Mouse (Mus musculus) neutrophil, adult 5-6 weeks (primary cell): Measurements from ENCODE around the gene Rab7b. TPM values are rescaled to one million over a fixed set of nuclear protein-coding genes. Genes with fewer than 3 reads are reported as not detected.

Source experiments
- ATAC-seq: fragments of 151-379, 151-347 bp; 2 replicates; pipeline ENCODE4 v1.8.0; 2017; ENCODE audit warnings: mild to moderate bottlenecking, moderate TSS enrichment; ENCODE audit not compliant: insufficient number of reproducible peaks, poor library complexity, low FRiP score, severe bottlenecking; ENCODE audit errors: extremely low read depth
- total RNA-seq: library from RNA; stranded (forward); fragments of 200-1000 nt; gene quantifications from 2 replicates; pipeline ENCODE4 v1.2.3, GENCODE M21; 2017

The Rab7b gene
- total RNA-seq, result 0.86 and 1.0 TPM in 2 replicates

DNA sequence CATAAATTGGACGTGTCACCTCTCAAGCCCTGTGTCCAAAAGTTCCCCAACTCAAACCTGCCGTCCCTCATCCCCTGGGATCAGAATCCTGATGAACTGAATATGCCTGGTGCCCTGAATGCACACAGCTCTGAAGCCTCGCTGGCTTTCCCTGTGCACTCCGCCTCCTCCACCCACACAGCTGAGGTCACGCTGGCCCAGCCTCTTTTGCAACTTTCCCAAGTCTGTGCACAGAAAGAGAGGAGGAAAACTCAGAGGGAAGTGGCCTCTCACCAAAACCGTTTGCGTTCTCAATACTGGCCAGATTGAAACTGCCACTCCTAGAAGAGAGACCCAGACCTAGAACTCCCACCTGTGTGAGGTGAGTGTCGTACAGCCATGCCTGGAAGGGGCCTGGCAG, at the start of gene Rab7b:
TSS of gene Rab7b (plus strand) at position 221 of the 400 bp plus-strand sequence.
- no peak for ATAC-seq

DNA sequence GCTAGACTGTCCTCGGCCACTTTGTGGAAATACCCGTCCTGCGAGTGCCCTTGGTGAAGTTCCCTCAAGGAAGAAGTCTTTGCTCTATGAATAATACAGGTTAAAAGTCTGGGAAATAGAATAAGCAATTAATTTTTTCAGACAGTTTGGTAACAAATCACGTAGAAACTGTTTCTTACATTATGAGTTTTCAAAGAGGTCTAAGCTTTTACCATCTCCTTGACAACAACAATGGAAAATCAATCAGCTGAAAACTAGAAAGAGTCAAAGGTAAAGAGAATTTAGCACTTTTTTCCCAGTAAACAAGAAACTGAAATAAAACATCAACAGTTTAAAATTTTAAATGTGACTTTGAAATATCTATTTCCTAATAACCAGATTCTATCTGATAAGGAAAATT, 48.4 kb upstream of the Rab7b start:
- ATAC-seq, result no peak

DNA sequence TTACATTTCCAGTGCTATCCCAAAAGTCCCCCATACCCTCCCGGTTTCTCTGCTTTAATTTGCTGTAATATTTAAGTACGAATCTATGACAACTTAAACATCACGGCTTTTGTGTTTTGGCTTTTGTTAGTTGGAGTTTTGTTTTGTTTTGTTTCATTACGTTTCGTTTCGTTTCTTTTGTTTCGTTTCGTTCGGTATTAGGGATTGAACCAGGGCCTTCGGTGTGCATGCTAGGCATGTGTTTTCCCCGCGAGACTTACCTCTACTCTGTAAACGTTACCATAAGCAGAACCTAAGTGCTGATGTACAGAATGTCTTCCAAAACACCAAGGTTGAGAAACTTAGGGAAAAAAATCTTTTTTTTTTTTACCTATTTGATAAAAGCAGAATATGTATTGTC, 46.9 kb upstream of the Rab7b start:
- ATAC-seq, result no peak

DNA sequence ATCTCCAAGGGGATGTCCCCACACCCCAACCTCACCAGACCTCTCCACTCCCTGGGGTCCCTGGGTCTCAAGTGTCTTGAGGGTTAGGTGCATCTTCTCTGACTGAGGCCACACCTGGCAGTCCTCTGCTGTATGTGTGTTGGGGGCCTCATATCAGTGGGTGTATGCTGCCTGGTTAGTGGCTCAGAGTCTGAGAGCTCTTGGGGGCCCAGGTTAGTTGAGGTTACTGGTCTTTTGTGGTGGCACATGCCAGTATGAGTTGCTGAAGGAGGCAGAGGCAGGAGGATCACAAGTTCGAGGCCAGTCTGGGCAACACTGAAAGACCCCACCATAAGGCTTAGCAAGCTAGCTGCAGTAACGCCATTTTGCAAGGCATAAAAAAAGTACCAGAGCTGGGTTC, 46.2 kb upstream of the Rab7b start:
- no peak for ATAC-seq

DNA sequence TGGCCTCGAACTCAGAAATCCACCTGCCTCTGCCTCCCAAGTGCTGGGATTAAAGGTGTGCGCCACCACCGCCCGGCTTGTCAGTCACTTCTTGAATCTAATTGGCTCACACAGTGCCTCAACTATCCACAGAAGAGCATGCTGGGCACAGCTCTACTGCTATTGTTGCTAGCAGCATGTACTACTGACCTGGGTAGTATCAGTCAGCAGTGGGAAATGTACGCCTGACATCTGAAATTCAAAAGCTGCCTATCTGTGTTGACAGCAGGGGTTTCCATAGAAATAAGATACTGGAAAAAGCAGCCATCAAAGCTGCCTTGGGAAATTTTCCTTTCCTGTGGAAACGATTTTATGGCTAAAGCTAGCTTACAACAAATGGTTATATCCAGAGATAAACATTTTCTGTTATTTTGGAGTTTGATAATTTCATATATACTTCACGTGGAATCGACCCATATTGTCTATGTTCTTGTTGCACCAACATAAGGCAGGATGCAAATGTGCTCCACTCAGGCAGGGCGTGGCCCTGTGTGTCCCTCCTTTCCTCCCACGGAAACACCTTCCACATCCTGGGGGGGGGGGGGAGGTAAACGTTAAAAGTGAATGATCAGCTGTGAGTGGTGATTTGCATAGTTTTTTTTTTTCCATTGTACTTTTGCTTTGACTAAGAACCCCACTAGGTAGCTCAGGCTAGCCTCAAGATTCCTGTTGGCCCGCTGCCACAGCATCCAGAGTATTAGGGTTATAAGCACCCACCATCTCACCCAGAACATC, 35.6 kb upstream of the Rab7b start:
- ATAC-seq, result peak; percentile 44; the same call in 1 of the 2 replicates

DNA sequence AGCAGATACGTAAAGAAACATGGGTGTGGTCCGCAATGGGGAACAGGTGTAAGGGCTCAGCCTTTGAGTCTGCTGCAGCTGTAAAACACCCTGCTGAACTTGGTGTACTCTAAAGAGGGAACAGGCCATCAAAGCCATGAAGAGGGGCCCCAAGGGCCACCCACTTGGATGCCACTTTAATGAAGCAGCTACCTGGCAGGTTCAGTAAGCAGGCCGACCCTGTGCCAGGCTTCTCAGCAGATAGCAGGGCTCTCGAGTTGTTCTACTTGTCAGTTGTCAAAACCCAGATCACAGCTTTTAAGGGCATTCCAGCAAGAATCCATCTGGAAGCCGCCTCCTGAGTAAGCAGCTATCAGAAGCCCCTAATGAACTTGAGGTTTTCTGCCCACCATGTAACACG, 32.9 kb upstream of the Rab7b start:
- no peak for ATAC-seq

DNA sequence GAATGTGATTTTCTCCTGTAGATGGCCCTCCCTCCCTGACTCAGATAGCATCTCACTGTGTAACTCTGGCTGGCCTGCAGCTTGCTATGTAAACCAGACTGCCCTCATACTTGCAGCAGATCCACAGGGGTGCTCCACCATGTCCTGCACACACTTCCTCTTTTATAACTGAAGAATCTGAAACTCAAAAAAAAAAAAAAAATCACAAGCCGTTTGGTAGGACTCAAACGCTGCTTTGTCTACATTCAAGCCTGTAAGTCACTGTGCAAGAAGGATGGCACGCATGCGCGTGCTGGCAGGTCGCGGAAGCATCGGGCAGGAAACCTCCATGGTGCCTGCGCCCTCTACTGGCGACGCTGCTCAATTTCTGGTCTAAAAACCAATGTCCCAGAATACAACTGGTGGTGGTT, 30.5 kb upstream of the Rab7b start:
- peak; percentile 96 for ATAC-seq

DNA sequence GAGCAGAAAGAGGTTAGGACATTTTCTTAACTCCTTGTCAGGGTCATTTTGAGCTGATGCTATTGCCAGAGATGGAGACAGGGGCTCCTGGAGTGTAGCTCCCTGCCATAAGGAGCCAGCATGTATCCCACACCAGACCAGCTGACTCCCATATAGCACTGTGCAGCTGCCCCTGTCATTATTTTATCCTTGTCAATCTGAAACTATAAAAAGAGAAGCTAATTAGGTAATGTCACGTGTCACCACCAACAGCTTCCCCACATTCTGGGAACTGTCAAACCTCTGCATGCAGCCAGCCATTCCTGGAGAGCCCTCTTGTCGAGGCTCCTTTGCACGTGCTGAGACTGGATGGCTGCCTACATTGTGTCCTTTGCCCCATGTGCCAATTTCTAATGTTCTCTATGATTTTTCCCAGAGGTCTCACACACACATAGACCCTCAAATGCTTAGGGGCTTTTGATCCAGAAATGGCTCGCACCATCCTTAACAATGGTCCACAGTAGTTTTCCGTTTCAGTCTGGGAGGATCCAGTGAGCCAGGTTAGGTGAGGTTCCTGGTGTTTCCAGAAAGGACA, 28.9 kb upstream of the Rab7b start:
- no peak for ATAC-seq

DNA sequence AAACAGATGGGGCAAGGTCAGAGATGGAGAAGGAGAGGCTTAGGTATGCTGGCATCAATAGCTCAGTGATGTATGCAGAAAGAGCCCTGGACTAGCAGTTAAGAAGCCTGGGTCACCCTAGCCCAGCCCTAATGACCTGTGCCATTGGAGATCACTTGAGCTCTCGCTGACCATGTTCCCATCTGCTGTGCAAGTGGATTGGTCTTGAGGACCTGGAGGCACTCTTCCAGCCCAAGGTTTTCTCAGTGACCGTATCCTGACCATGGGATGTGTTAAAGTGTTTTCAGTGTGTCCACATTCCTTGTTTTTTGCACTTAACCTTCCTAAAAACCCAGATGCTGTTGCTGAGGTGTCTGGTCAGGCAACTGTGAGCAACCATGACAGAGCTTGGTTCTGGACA, 28.2 kb upstream of the Rab7b start:
- no peak for ATAC-seq

DNA sequence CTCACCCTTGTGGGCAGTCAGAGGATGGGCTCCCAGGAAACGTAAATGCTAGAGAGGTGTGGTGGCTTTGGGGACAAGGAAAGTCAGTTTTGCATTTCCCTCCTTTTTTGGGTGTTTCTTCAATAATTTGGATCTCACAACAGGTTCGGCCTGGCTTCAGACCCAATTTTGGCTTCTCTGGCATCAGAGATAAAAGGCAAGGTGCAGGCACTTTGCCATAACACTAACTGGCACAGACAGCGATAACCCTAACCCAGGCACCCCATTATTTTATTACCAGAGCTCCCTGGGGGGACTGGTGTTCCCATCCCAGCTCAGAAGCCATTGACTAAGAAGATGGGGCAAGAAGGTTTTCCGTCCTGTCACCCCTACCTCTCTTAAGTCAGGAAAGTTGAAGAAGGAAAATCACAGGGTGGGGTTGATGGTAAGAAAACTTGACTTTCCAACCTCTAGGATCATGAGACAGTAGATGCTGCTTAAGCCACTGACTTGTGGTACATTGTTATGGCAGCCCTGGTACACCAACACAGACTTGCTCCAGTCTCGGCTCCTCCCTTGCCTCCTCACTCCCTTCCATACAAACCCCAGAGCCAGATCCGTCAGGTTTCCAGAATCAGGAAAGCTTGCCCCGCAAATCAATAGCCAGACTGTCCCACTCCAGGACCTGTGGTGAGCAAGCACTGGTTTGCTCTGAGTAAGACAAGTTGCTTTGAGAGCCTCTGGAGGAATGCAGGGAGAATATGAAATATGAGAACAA, 27.6 kb upstream of the Rab7b start:
- no peak for ATAC-seq

DNA sequence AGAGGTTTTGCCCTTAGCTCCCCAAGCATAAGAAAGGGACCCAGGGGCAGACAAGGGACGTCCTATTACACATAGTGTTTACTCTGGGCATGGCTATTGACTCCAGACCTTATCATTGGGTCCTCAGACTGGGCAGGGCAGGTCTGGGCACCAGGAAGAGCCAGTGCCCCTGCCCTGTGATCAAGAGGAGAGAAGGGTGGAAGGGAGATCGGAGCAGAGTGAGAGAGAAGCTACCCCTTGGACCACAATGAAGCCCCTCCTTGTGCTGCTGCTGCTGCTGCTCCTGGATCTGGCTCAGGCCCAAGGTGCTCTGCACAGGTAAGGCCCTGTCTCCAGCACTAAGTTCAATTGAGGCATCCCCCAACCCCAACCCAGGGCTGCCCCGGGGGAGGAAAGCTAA, 26.7 kb upstream of the Rab7b start:
- no peak for ATAC-seq

DNA sequence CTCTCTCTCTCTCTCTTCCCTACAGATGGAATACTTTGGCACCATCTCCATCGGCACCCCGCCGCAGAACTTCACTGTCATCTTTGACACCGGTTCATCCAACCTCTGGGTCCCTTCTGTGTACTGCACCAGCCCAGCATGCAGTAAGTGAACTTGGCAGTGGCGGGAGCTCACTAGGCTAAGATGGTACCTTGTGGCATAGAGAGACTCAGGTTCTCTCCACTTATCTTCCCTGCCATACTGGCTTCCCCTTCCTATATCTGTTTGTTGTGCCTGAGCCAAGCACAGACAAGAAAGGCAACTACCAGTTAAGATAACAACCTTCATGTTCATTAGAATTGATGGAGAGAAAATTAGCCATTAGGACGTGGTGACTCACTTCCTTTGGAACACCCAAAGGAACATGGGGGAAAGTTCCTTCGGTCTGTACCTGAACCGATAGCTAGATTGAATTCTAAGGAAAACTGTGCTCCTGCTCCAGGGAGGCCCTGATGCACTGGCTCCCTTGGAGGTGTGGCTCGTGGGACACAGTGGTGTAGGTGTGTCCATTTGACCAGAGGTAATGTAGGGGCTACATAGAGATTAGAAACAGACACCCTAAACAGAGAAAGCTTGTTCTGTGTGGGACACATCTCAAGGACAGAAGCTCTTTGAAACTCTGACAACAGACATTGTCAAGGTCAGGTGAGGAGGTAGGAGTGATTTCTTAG, 25.1 kb upstream of the Rab7b start:
- ATAC-seq, result no peak

DNA sequence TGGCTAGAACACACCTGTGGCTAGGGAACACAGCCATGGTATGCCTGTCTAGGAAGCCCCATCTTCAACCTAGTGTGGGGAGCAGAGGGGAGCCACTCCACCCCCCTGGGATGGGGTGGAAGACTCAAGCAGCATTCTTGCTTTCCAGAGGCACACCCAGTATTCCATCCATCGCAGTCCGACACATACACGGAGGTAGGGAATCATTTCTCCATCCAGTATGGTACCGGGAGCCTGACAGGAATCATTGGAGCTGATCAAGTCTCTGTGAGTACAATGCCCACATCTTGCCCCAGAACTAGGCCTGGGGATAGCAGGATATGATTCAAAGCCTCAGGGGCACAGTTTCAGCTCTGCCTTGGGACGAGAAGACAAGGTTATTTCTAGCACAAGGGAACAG, 24.4 kb upstream of the Rab7b start:
- no peak for ATAC-seq

DNA sequence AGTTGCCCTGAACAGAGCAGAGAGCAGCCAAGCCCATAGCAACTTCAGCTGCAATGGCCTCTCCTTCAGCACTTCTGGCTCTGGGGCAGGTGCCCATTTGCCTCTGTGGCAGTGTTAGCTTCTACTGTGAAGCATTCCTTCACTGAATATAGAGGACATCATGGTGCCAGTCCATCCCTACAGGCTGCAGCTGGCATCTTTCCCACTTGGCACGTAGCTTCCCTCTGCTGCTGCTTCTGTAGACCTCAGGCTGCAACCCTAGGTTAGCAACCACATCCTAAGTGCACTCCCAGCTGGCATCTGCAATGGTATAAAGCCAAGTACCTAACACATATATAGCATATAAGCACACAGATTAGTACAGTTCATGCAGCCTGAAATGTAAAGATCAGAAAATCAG, 22.6 kb upstream of the Rab7b start:
- ATAC-seq, result no peak

DNA sequence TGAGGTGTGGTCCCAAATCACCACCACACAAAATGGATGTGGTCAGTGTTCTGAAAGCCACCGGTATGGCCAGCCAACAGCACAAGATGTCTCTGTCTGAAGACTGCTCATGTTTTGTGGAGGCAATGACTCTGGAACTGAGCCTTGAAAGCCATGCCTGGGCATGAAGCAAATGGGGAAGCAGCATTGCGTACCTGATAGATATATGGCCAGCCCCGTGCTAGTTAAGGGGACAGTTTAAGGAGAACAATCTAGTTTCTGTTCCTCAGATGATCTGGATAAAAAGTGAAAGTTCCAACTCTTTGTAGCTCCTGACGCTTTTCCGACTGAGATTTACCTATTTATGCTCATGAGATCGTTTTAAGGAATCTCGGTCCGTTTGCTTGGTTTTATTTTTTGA, 17.4 kb upstream of the Rab7b start:
- ATAC-seq, result no peak

DNA sequence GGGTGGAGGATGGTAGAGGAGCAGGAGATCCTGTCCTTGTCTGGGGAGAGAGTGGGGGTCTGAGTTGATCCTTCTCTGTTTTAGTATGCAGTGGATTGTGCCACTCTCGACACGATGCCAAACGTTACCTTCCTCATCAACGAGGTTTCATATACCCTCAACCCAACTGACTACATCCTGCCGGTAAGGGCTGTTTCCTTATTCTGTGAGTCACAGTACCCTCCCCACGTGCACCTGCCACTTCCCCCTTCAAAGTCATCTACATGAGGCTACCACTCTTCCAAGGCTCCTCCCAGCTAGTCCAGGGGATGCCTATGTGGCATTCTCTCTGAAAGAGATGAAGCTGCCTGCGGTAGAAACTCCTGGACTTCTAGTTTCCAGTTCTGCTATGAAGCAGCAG, 16.1 kb upstream of the Rab7b start:
- ATAC-seq, result peak; percentile 85

DNA sequence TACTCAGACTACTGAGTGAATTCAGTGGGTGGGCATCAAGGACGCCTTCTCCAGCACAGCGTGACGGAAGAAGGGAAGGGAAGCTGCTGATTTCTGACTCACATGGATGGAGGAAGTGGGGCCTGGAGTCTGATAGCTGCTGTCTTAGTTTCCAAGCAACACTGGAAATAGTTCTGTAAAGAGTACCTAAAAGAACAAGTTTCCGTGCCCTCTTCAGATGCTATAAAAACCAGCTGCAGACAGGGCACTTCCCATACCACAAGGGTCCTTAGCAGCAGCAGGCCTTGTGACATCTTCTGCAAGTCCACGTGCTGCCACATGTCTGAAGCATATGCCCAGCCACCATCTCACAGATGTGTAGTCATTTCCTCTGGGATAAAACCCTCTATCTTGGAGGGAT, 8.9 kb upstream of the Rab7b start:
- no peak for ATAC-seq

DNA sequence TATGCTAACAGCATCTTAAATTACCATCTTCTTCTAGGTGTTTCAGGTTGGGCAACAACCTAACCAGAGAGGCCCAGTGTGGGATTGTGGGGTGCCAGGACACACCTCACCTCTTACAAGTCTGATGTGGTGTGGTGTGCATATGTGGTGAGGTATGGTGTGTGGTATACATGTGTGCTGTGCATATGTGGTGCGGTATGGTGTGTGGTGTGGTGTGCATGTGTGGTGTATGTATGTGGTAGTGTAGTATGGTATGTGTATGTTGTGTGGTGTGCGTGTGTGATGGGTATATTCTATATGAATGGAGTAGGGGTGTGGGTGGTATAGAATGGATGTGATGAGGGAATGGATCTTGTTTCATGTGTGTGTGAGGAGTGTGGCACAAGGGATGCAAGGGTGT, 756 bp upstream of the Rab7b start:
- ATAC-seq, result no peak

DNA sequence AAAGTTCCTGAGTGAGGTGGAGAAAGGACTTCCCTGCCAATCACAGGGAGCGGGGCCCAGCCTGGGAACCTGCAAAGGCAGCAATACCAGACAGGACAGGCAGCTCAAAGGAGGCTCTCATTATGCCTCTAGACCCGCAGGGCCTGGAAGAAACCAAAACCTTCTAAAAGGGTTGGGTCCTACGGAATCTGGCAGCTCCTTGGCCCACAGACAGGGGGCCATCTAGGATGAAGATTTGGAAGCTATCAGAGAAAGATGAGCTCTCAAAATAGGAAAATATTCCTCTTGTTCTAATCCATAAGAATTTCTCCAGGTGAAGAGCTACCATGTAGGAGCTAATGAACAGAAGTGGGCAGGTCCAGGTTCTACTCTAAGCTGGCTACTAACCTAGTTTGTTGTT, 521 bp downstream of the Rab7b start:
- ATAC-seq, result no peak

DNA sequence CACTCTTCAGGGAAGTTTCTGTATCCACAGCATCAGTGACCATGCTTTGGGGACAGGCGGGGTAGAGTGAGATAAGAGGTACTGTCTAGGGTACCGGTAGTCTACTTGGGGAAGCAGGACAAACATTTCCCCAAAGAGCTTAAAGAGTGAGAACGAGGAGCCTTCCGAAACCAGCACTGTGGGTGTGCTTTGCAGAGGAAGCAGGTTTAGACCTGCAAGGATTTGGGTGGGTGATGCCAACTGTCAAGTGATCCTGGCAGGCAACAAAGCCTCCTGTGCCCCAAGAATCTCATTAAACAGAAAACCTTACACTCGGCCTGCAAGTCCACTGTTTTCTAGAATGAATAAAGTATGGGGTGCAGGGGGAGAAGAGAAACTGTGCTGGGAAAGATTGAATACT, 1.4 kb downstream of the Rab7b start:
- ATAC-seq, result no peak
